Mouse (Mus musculus) liver, embryonic 15.5 days (tissue): ENCODE results near the gene Slc6a6. TPM values are rescaled to one million over a fixed set of nuclear protein-coding genes. Genes with fewer than 3 reads are reported as not detected.

Experiments used
- ATAC-seq: fragments of 200-750 bp; cut with Nextera tagmentation; 2 replicates; pipeline ENCODE4 v1.8.0; 2017; ENCODE audit warnings: moderate number of reproducible peaks, mild to moderate bottlenecking, moderate library complexity; ENCODE audit not compliant: insufficient read depth
- H3K27ac ChIP-seq: fragments of 300-500 bp; sonication (generic); replicated peaks from 2 replicates; pipeline ENCODE4 v1.5.1; 2015; ENCODE audit warnings: mild to moderate bottlenecking, inconsistent platforms
- H3K27me3 ChIP-seq: fragments of 300-500 bp; sonication (generic); 2 replicates; pipeline ENCODE4 v1.6.1; 2015; ENCODE audit warnings: mild to moderate bottlenecking, inconsistent platforms
- H3K36me3 ChIP-seq: fragments of 300-500 bp; sonication (generic); replicated peaks from 2 replicates; pipeline ENCODE4 v1.6.1; 2015; ENCODE audit warnings: moderate library complexity, mild to moderate bottlenecking, inconsistent platforms
- H3K4me1 ChIP-seq: fragments of 300-500 bp; sonication (generic); replicated peaks from 2 replicates; pipeline ENCODE4 v1.6.1; 2015; ENCODE audit warnings: inconsistent platforms
- H3K4me2 ChIP-seq: fragments of 300-500 bp; sonication (generic); 2 replicates; pipeline ENCODE4 v1.6.1; 2015; ENCODE audit warnings: moderate library complexity, mild to moderate bottlenecking, inconsistent platforms
- H3K4me3 ChIP-seq: fragments of 300-500 bp; sonication (generic); replicated peaks from 2 replicates; pipeline ENCODE4 v1.5.1; 2015; ENCODE audit warnings: mild to moderate bottlenecking, inconsistent platforms
- H3K9ac ChIP-seq: fragments of 300-500 bp; sonication (generic); 2 replicates; pipeline ENCODE4 v1.6.1; 2015; ENCODE audit warnings: moderate library complexity, mild to moderate bottlenecking, inconsistent platforms
- H3K9me3 ChIP-seq: fragments of 300-500 bp; sonication (generic); replicated peaks from 2 replicates; pipeline ENCODE4 v1.6.1; 2016; ENCODE audit warnings: inconsistent platforms
- WGBS: fragments of 180-500 bp; shearing (Covaris S2); methylation state at CpG from one replicate; pipeline ENCODE4 v1.1.7; 2015; ENCODE audit warnings: mixed read lengths; ENCODE audit not compliant: insufficient replicate concordance; 5-methylcytosine and 5-hydroxymethylcytosine counted together
- polyA plus RNA-seq: library from polyadenylated mRNA; unstranded; fragments of >200 nt; fragmentation: Nextera tagmentation; extraction: Ambion mirVana; gene quantifications from 2 replicates; pipeline ENCODE4 v1.2.1, GENCODE M21; 2015

The Slc6a6 gene
- polyA plus RNA-seq, 1 experiment from 2014 or later, result 20.1 TPM

GRCm38 (mm10) chr6:91703459-91703858 is 19.6 kb downstream of the Slc6a6 start:
- Histone ChIP-seq H3K4me3 (no peak overlapping the region), H3K4me2 (no peak overlapping the region), H3K36me3 (peaks cover 12% of the 10 kb centered on the region), H3K4me1 (peaks cover 66% of the 10 kb centered on the region), H3K27ac (no peak overlapping the region), H3K9me3 (no peaks in the 10 kb centered on the region), H3K27me3 (no peaks in the 10 kb centered on the region), H3K9ac (no peak overlapping the region)
- 60% methylated on average over 2 of the region's 2 CpGs for WGBS
- ATAC-seq, result no peak

DNA sequence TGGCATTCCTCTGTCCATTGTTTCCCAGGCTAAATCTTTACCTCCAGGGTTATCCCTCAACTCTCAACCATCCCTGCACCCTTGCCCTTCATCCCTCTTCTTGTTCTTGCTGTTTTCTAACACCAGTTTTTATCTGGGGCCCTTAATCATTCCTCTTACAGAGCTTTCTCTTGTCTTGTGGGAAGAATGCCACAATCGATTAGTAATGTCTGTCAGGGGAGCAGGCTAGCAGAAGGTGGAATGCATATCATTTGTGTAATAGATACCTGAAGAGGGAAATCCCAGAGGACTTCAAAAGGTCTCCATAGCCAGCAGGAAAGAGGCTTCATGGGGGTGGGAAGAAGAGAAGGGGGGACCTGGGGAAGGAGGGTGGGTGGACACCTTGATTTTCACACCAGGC is 20.6 kb downstream of the Slc6a6 start:
- H3K4me1 ChIP-seq, result peaks cover 57% of the 10 kb centered on the region
- no peak overlapping the region for H3K4me2 ChIP-seq
- no peak overlapping the region for H3K4me3 ChIP-seq
- no peak for ATAC-seq
- H3K27ac ChIP-seq, result no peak overlapping the region
- 61% methylated on average over 1 of the region's 1 CpGs for WGBS
- H3K9ac ChIP-seq, result no peak overlapping the region
- H3K9me3 ChIP-seq, result no peaks in the 10 kb centered on the region
- H3K27me3 ChIP-seq, result no peaks in the 10 kb centered on the region
- H3K36me3 ChIP-seq, result peaks cover 15% of the 10 kb centered on the region

DNA sequence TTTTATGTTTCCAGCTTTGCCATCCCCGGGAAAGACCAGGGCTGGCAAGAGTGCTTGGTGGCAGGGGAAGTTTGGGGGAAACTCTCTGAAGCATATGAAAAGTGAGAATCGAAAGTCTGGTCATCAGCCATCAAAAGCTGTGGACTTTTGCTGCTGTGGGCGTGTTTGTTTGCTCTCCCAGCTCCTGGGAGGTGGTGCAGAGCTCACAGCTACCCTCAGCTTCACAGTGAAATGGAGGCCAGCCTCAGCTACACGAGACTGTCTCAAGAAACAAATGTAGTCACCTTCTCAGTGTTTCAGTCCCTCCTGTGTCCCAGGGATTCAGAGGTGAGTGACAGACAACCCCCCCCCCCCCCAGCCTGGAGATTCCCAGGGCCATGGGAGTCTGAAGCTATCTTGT is 21.8 kb downstream of the Slc6a6 start:
- Histone ChIP-seq H3K4me3 (peak overlapping the region; percentile 4; the same call in 1 of the 2 replicates), H3K4me1 (peaks cover 44% of the 10 kb centered on the region), H3K27ac (peak overlapping the region; percentile 70), H3K4me2 (peak overlapping the region; percentile 43), H3K9ac (no peak overlapping the region), H3K9me3 (no peaks in the 10 kb centered on the region), H3K36me3 (peaks cover 9% of the 10 kb centered on the region), H3K27me3 (no peaks in the 10 kb centered on the region)
- 42% methylated on average over 4 of the region's 4 CpGs for WGBS
- ATAC-seq, result 0 out of 2 replicates have a peak, but pooled peaks have one; percentile 11

- WGBS, result 63% methylated on average over 13 of the region's 13 CpGs
- Histone ChIP-seq H3K9ac (no peak overlapping the region), H3K36me3 (peaks cover 10% of the 10 kb centered on the region), H3K4me3 (peak overlapping the region; percentile 4), H3K27ac (peak overlapping the region; percentile 70), H3K9me3 (no peaks in the 10 kb centered on the region), H3K4me2 (peak overlapping the region; percentile 43), H3K27me3 (no peaks in the 10 kb centered on the region), H3K4me1 (peaks cover 39% of the 10 kb centered on the region)
- peak; percentile 8 for ATAC-seq
These were observed 22.4 kb downstream of the Slc6a6 start for GRCm38 (mm10) chr6:91706072-91706776.

DNA sequence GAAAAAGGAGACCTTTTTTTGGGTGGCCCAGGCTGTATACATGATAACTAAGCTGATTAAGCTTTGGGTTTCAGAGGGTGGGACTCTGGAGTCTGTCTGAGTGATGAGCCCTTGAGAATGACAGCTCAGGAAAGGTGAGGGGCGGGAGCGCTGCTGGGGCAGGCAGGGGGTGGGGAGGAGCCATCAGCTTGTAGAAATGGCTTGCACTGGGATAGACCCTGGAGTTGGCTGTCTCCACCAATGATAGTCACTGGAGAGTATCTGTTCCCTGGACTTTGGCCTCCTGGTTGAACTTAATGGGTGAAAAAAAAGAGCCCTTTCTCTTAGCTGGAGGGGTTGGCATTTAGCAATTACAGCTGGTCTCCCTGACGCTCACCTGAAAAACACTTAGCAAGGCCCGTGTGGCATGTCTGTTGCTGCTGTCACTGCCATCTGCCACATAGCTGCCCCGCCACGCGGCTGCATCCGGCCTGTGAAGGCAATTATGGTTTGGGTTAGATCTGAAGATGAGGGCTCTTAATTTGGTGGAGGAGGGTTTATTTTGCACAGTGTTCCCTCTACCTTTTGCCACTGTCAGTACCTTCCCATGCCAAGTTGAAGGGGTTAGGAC is 23.5 kb downstream of the Slc6a6 start:
- Histone ChIP-seq H3K4me2 (peak overlapping the region; percentile 43; the same call in 1 of the 2 replicates), H3K9me3 (no peaks in the 10 kb centered on the region), H3K9ac (no peak overlapping the region), H3K27me3 (no peaks in the 10 kb centered on the region), H3K4me3 (no peak overlapping the region), H3K4me1 (peaks cover 40% of the 10 kb centered on the region), H3K27ac (0 out of 2 replicates have a peak overlapping the region, but pooled peaks have one; percentile 24), H3K36me3 (peaks cover 15% of the 10 kb centered on the region)
- peak; percentile 26; the same call in 1 of the 2 replicates for ATAC-seq
- 79% methylated on average over 8 of the region's 8 CpGs for WGBS

- no peak for ATAC-seq
- Histone ChIP-seq H3K4me3 (no peak overlapping the region), H3K27me3 (no peaks in the 10 kb centered on the region), H3K4me2 (no peak overlapping the region), H3K9me3 (no peaks in the 10 kb centered on the region), H3K9ac (no peak overlapping the region), H3K4me1 (peaks cover 47% of the 10 kb centered on the region), H3K27ac (no peak overlapping the region), H3K36me3 (peaks cover 15% of the 10 kb centered on the region)
- WGBS, result 85% methylated on average over 11 of the region's 11 CpGs
These were observed 24.2 kb downstream of the Slc6a6 start for GRCm38 (mm10) chr6:91707886-91708564.

- Histone ChIP-seq H3K9me3 (no peaks in the 10 kb centered on the region), H3K36me3 (peaks cover 21% of the 10 kb centered on the region), H3K27ac (no peak overlapping the region), H3K27me3 (no peaks in the 10 kb centered on the region), H3K4me2 (no peak overlapping the region), H3K4me1 (peaks cover 48% of the 10 kb centered on the region), H3K9ac (no peak overlapping the region), H3K4me3 (no peak overlapping the region)
- 83% methylated on average over 2 of the region's 2 CpGs for WGBS
- no peak for ATAC-seq
These were observed 25.1 kb downstream of the Slc6a6 start for GRCm38 (mm10) chr6:91708919-91709318.

- no peak overlapping the region for H3K4me3 ChIP-seq
- no peak overlapping the region for H3K9ac ChIP-seq
- no peak for ATAC-seq
- 65% methylated on average over 6 of the region's 6 CpGs for WGBS
- no peak overlapping the region for H3K4me2 ChIP-seq
- H3K27ac ChIP-seq, result no peak overlapping the region
- H3K4me1 ChIP-seq, result peaks cover 43% of the 10 kb centered on the region
- H3K9me3 ChIP-seq, result no peaks in the 10 kb centered on the region
- no peaks in the 10 kb centered on the region for H3K27me3 ChIP-seq
- peaks cover 21% of the 10 kb centered on the region for H3K36me3 ChIP-seq
These were observed 26.6 kb downstream of the Slc6a6 start for GRCm38 (mm10) chr6:91710345-91710930.

- H3K9ac ChIP-seq, result no peak overlapping the region
- peak; percentile 37 for ATAC-seq
- no peak overlapping the region for H3K4me3 ChIP-seq
- peaks cover 42% of the 10 kb centered on the region for H3K4me1 ChIP-seq
- peak overlapping the region; percentile 7 for H3K4me2 ChIP-seq
- no peaks in the 10 kb centered on the region for H3K9me3 ChIP-seq
- no peaks in the 10 kb centered on the region for H3K27me3 ChIP-seq
- peak overlapping the region; percentile 71 for H3K27ac ChIP-seq
- 22% methylated on average over 4 of the region's 4 CpGs for WGBS
- H3K36me3 ChIP-seq, result peaks cover 21% of the 10 kb centered on the region
These were observed 28.4 kb downstream of the Slc6a6 start for GRCm38 (mm10) chr6:91712097-91712854.

- no peak overlapping the region for H3K4me3 ChIP-seq
- no peaks in the 10 kb centered on the region for H3K9me3 ChIP-seq
- H3K27me3 ChIP-seq, result no peaks in the 10 kb centered on the region
- peak overlapping the region; percentile 7; the same call in 1 of the 2 replicates for H3K4me2 ChIP-seq
- H3K9ac ChIP-seq, result no peak overlapping the region
- peak; percentile 61 for ATAC-seq
- H3K4me1 ChIP-seq, result peaks cover 38% of the 10 kb centered on the region
- 19% methylated on average over 10 of the region's 10 CpGs for WGBS
- H3K36me3 ChIP-seq, result peaks cover 19% of the 10 kb centered on the region
- H3K27ac ChIP-seq, result peak overlapping the region; percentile 71
These were observed 29.0 kb downstream of the Slc6a6 start for GRCm38 (mm10) chr6:91712855-91713331.
